Mouse (Mus musculus) embryonic facial prominence, embryonic 15.5 days (tissue): ENCODE results near the gene Hbs1l. TPM values are rescaled to one million over a fixed set of nuclear protein-coding genes. Genes with fewer than 3 reads are reported as not detected.

ENCODE experiments used
- ATAC-seq: fragments of 200-750 bp; cut with Nextera tagmentation; 2 replicates; pipeline ENCODE4 v1.8.0; 2017; ENCODE audit warnings: low read depth, moderate TSS enrichment; ENCODE audit not compliant: insufficient number of reproducible peaks, low FRiP score, low TSS enrichment
- H3K27ac ChIP-seq: fragments of 300-500 bp; sonication (generic); replicated peaks from 2 replicates; pipeline ENCODE4 v1.5.1; 2015; ENCODE audit warnings: mild to moderate bottlenecking, inconsistent platforms
- H3K27me3 ChIP-seq: fragments of 300-500 bp; sonication (generic); 2 replicates; pipeline ENCODE4 v1.6.1; 2015; ENCODE audit warnings: inconsistent platforms
- H3K36me3 ChIP-seq: fragments of 300-500 bp; sonication (generic); 2 replicates; pipeline ENCODE4 v1.6.1; 2015; ENCODE audit warnings: mild to moderate bottlenecking, inconsistent platforms
- H3K4me1 ChIP-seq: fragments of 300-500 bp; sonication (generic); 2 replicates; pipeline ENCODE4 v1.6.1; 2015; ENCODE audit warnings: inconsistent platforms
- H3K4me2 ChIP-seq: fragments of 300-500 bp; sonication (generic); replicated peaks from 2 replicates; pipeline ENCODE4 v1.6.1; 2015; ENCODE audit warnings: mild to moderate bottlenecking, inconsistent platforms
- H3K4me3 ChIP-seq: fragments of 300-500 bp; sonication (generic); replicated peaks from 2 replicates; pipeline ENCODE4 v1.5.1; 2015; ENCODE audit warnings: mild to moderate bottlenecking, inconsistent platforms
- H3K9ac ChIP-seq: fragments of 300-500 bp; sonication (generic); 2 replicates; pipeline ENCODE4 v1.6.1; 2015; ENCODE audit warnings: inconsistent platforms
- H3K9me3 ChIP-seq: fragments of 300-500 bp; sonication (generic); replicated peaks from 2 replicates; pipeline ENCODE4 v1.6.1; 2016; ENCODE audit warnings: inconsistent platforms
- WGBS: fragments of 180-500 bp; shearing (Covaris S2); methylation state at CpG from one replicate; pipeline ENCODE4 v1.1.7; 2015; 5-methylcytosine and 5-hydroxymethylcytosine counted together
- polyA plus RNA-seq: library from polyadenylated mRNA; unstranded; fragments of >200 nt; fragmentation: Nextera tagmentation; extraction: Ambion mirVana; gene quantifications from 2 replicates; pipeline ENCODE4 v1.2.1, GENCODE M21; 2015

The Hbs1l gene
- polyA plus RNA-seq, 1 experiment from 2014 or later = 77.7 TPM

- 87% methylated on average over 4 of the region's 4 CpGs for WGBS
- Histone ChIP-seq H3K9ac (no peak overlapping the region), H3K4me1 (no peaks in the 10 kb centered on the region), H3K4me3 (no peak overlapping the region), H3K36me3 (peaks cover 38% of the 10 kb centered on the region), H3K4me2 (no peak overlapping the region), H3K9me3 (no peaks in the 10 kb centered on the region), H3K27me3 (no peaks in the 10 kb centered on the region), H3K27ac (no peak overlapping the region)
- ATAC-seq = no peak
Measured at GRCm38 (mm10) chr10:21347332-21347731, 51.6 kb downstream of the Hbs1l start.

- Histone ChIP-seq H3K4me2 (no peak overlapping the region), H3K27me3 (no peaks in the 10 kb centered on the region), H3K27ac (no peak overlapping the region), H3K36me3 (peaks cover 44% of the 10 kb centered on the region), H3K9ac (no peak overlapping the region), H3K4me3 (no peak overlapping the region), H3K9me3 (no peaks in the 10 kb centered on the region), H3K4me1 (no peaks in the 10 kb centered on the region)
- no peak for ATAC-seq
- WGBS = 90% methylated on average over 5 of the region's 5 CpGs
Measured at GRCm38 (mm10) chr10:21349449-21349848, 53.7 kb downstream of the Hbs1l start.

GRCm38 (mm10) chr10:21349946-21350345 is 54.2 kb downstream of the Hbs1l start:
- H3K27ac ChIP-seq = no peak overlapping the region
- no peaks in the 10 kb centered on the region for H3K27me3 ChIP-seq
- no peak overlapping the region for H3K4me2 ChIP-seq
- no peak overlapping the region for H3K4me3 ChIP-seq
- peaks cover 49% of the 10 kb centered on the region for H3K36me3 ChIP-seq
- no peak overlapping the region for H3K9ac ChIP-seq
- H3K4me1 ChIP-seq = no peaks in the 10 kb centered on the region
- H3K9me3 ChIP-seq = no peaks in the 10 kb centered on the region
- WGBS = 96% methylated on average over 2 of the region's 2 CpGs
- ATAC-seq = no peak

GRCm38 (mm10) chr10:21350531-21351515 is 55.0 kb downstream of the Hbs1l start:
- no peak for ATAC-seq
- Histone ChIP-seq H3K27me3 (no peaks in the 10 kb centered on the region), H3K9me3 (no peaks in the 10 kb centered on the region), H3K9ac (no peak overlapping the region), H3K27ac (no peak overlapping the region), H3K4me1 (no peaks in the 10 kb centered on the region), H3K4me2 (no peak overlapping the region), H3K36me3 (peaks cover 44% of the 10 kb centered on the region), H3K4me3 (no peak overlapping the region)
- WGBS = 89% methylated on average over 11 of the region's 11 CpGs

- H3K27ac ChIP-seq = no peak overlapping the region
- H3K4me3 ChIP-seq = no peak overlapping the region
- ATAC-seq = no peak
- no peaks in the 10 kb centered on the region for H3K4me1 ChIP-seq
- peaks cover 52% of the 10 kb centered on the region for H3K36me3 ChIP-seq
- H3K27me3 ChIP-seq = no peaks in the 10 kb centered on the region
- no peak overlapping the region for H3K4me2 ChIP-seq
- no peaks in the 10 kb centered on the region for H3K9me3 ChIP-seq
- H3K9ac ChIP-seq = no peak overlapping the region
- 84% methylated on average over 12 of the region's 12 CpGs for WGBS
Measured at GRCm38 (mm10) chr10:21351766-21352165, 56.0 kb downstream of the Hbs1l start.

GRCm38 (mm10) chr10:21353890-21354289 is 58.1 kb downstream of the Hbs1l start:
- no peak for ATAC-seq
- Histone ChIP-seq H3K4me3 (no peak overlapping the region), H3K4me1 (no peaks in the 10 kb centered on the region), H3K27me3 (no peaks in the 10 kb centered on the region), H3K4me2 (no peak overlapping the region), H3K9me3 (no peaks in the 10 kb centered on the region), H3K36me3 (peaks cover 56% of the 10 kb centered on the region), H3K27ac (no peak overlapping the region), H3K9ac (no peak overlapping the region)
- WGBS = 75% methylated on average over 5 of the region's 5 CpGs

- H3K27ac ChIP-seq = no peak overlapping the region
- H3K36me3 ChIP-seq = peaks cover 59% of the 10 kb centered on the region
- no peak overlapping the region for H3K4me2 ChIP-seq
- H3K4me3 ChIP-seq = no peak overlapping the region
- H3K27me3 ChIP-seq = no peaks in the 10 kb centered on the region
- H3K9me3 ChIP-seq = no peaks in the 10 kb centered on the region
- 92% methylated on average over 7 of the region's 7 CpGs for WGBS
- H3K9ac ChIP-seq = no peak overlapping the region
- no peaks in the 10 kb centered on the region for H3K4me1 ChIP-seq
- no peak for ATAC-seq
Measured at GRCm38 (mm10) chr10:21354506-21354905, 58.7 kb downstream of the Hbs1l start.

GRCm38 (mm10) chr10:21357986-21358385 is 62.2 kb downstream of the Hbs1l start:
- H3K4me1 ChIP-seq = no peaks in the 10 kb centered on the region
- H3K4me3 ChIP-seq = no peak overlapping the region
- no peak overlapping the region for H3K4me2 ChIP-seq
- H3K9ac ChIP-seq = no peak overlapping the region
- ATAC-seq = no peak
- H3K27ac ChIP-seq = no peak overlapping the region
- H3K9me3 ChIP-seq = no peaks in the 10 kb centered on the region
- H3K36me3 ChIP-seq = peaks cover 52% of the 10 kb centered on the region
- WGBS = 92% methylated on average over 8 of the region's 8 CpGs
- no peaks in the 10 kb centered on the region for H3K27me3 ChIP-seq

- Histone ChIP-seq H3K4me3 (no peak overlapping the region), H3K9me3 (no peaks in the 10 kb centered on the region), H3K36me3 (peaks cover 41% of the 10 kb centered on the region; the same call in 1 of the 2 replicates), H3K27me3 (no peaks in the 10 kb centered on the region), H3K4me2 (no peak overlapping the region), H3K4me1 (no peaks in the 10 kb centered on the region), H3K9ac (no peak overlapping the region), H3K27ac (no peak overlapping the region)
- 91% methylated on average over 4 of the region's 4 CpGs for WGBS
- ATAC-seq = no peak
Measured at GRCm38 (mm10) chr10:21359086-21359485, 63.3 kb downstream of the Hbs1l start.

- 74% methylated on average over 7 of the region's 7 CpGs for WGBS
- Histone ChIP-seq H3K36me3 (peaks cover 43% of the 10 kb centered on the region; the same call in 1 of the 2 replicates), H3K4me3 (no peak overlapping the region), H3K27me3 (no peaks in the 10 kb centered on the region), H3K9me3 (no peaks in the 10 kb centered on the region), H3K4me1 (no peaks in the 10 kb centered on the region), H3K9ac (no peak overlapping the region), H3K4me2 (no peak overlapping the region), H3K27ac (no peak overlapping the region)
- ATAC-seq = no peak
Measured at GRCm38 (mm10) chr10:21361871-21362270, 66.1 kb downstream of the Hbs1l start.

GRCm38 (mm10) chr10:21363297-21363696 is 67.5 kb downstream of the Hbs1l start:
- 78% methylated on average over 4 of the region's 4 CpGs for WGBS
- no peak overlapping the region for H3K27ac ChIP-seq
- H3K4me3 ChIP-seq = no peak overlapping the region
- H3K4me2 ChIP-seq = no peak overlapping the region
- no peaks in the 10 kb centered on the region for H3K9me3 ChIP-seq
- H3K27me3 ChIP-seq = no peaks in the 10 kb centered on the region
- no peaks in the 10 kb centered on the region for H3K4me1 ChIP-seq
- no peak overlapping the region for H3K9ac ChIP-seq
- peaks cover 43% of the 10 kb centered on the region; the same call in 1 of the 2 replicates for H3K36me3 ChIP-seq
- ATAC-seq = no peak
